Mouse (Mus musculus) hindbrain, postnatal 0 days (tissue): Measurements from ENCODE around the gene Tnnc2. TPM values are rescaled to one million over a fixed set of nuclear protein-coding genes. Genes with fewer than 3 reads are reported as not detected.
A peak's percentile ranks its signal among the peaks of the same experiment; 100 is the strongest.

Source experiments
- ATAC-seq: fragments of 200-750 bp; cut with Nextera tagmentation; 2 replicates; pipeline ENCODE4 v1.8.0; 2017; ENCODE audit warnings: mild to moderate bottlenecking, moderate TSS enrichment, moderate library complexity
- DNase-seq: peaks from one replicate; pipeline ENCODE4 v3.0.0-alpha.2; 2015; ENCODE audit warnings: low spot score
- H3K27ac ChIP-seq: fragments of 300-500 bp; sonication (generic); 2 replicates; pipeline ENCODE4 v1.5.1; 2014; ENCODE audit warnings: mild to moderate bottlenecking
- H3K27me3 ChIP-seq: fragments of 300-500 bp; sonication (generic); 2 replicates; pipeline ENCODE4 v1.6.1; 2014; ENCODE audit warnings: low read length, mixed read lengths; ENCODE audit not compliant: insufficient read depth
- H3K36me3 ChIP-seq: fragments of 300-500 bp; sonication (generic); 2 replicates; pipeline ENCODE4 v1.6.1; 2014; ENCODE audit warnings: low read length, mixed read lengths; ENCODE audit not compliant: insufficient read depth
- H3K4me1 ChIP-seq: fragments of 300-500 bp; sonication (generic); 2 replicates; pipeline ENCODE4 v1.6.1; 2014; ENCODE audit warnings: antibody characterized with exemption, low read length, mixed read lengths; ENCODE audit not compliant: insufficient read depth
- H3K4me2 ChIP-seq: fragments of 300-500 bp; sonication (generic); 2 replicates; pipeline ENCODE4 v1.6.1; 2014; ENCODE audit warnings: low read depth, mild to moderate bottlenecking, low read length, moderate library complexity, mixed read lengths
- H3K4me3 ChIP-seq: fragments of 300-500 bp; sonication (generic); 2 replicates; pipeline ENCODE4 v1.5.1; 2014; ENCODE audit warnings: low read length
- H3K9ac ChIP-seq: fragments of 300-500 bp; sonication (generic); replicated peaks from 2 replicates; pipeline ENCODE4 v1.6.1; 2014; ENCODE audit warnings: mild to moderate bottlenecking, low read length, moderate library complexity, mixed read lengths
- H3K9me3 ChIP-seq: fragments of 300-500 bp; sonication (generic); 2 replicates; pipeline ENCODE4 v1.6.1; 2016; ENCODE audit warnings: low read length, mixed read lengths
- CTCF ChIP-seq: IDR thresholded peaks from 2 replicates; pipeline ENCODE4 v1.5.1; 2016; ENCODE audit warnings: antibody characterized with exemption, control low read depth, low read depth
- WGBS: fragments of 180-500 bp; shearing (Covaris S2); extraction: QIAGEN DNeasy Blood & Tissue Kit; methylation state at CpG from one replicate; pipeline ENCODE4 v1.1.7; 2014; 5-methylcytosine and 5-hydroxymethylcytosine counted together
- polyA plus RNA-seq: library from polyadenylated mRNA; unstranded; fragments of >200 nt; fragmentation: Nextera tagmentation; extraction: Ambion mirVana; gene quantifications from 2 replicates; pipeline ENCODE4 v1.2.1, GENCODE M21; 2015
- total RNA-seq: library from RNA; depleted of rRNA; stranded (reverse); fragments of >200 nt; gene quantifications from 2 replicates; pipeline ENCODE4 v1.2.3, GENCODE M21; 2014

The Tnnc2 gene
- total and polyA plus RNA-seq, 2 experiments from 2014 or later = 0.30 TPM; not detected in 1

DNA sequence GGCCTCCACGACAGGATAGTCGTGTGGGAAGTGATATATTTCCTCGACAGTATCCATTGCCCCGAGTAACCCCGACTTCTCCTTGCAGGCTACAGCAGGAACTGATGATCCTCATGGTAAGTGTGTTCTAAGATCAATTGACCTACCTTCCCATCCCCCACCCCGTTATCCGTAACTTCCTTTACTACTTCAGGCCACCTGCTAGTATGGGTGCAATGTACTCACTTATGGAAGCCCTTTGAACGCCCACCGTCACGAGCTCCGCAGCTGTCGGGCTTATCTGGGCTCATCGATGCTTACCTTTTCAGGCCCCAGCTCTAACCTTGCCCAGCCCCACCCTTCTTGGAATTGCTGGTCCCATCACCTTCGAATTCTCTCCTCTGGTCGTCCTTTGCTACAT lies 9.5 kb downstream of the Tnnc2 start:
- Histone ChIP-seq H3K4me3 (peak overlapping the region; percentile 73), H3K36me3 (peaks cover 28% of the 10 kb centered on the region; the same call in 1 of the 2 replicates), H3K27ac (no peak overlapping the region), H3K27me3 (no peaks in the 10 kb centered on the region), H3K4me2 (peak overlapping the region; percentile 99), H3K9me3 (no peaks in the 10 kb centered on the region), H3K4me1 (peaks cover 9% of the 10 kb centered on the region), H3K9ac (peak overlapping the region; percentile 40; the same call in 1 of the 2 replicates)
- ATAC-seq (no peak), DNase-seq (no peak)
- no peak for TF ChIP-seq CTCF
- 4% methylated on average over 15 of the region's 15 CpGs for WGBS

DNA sequence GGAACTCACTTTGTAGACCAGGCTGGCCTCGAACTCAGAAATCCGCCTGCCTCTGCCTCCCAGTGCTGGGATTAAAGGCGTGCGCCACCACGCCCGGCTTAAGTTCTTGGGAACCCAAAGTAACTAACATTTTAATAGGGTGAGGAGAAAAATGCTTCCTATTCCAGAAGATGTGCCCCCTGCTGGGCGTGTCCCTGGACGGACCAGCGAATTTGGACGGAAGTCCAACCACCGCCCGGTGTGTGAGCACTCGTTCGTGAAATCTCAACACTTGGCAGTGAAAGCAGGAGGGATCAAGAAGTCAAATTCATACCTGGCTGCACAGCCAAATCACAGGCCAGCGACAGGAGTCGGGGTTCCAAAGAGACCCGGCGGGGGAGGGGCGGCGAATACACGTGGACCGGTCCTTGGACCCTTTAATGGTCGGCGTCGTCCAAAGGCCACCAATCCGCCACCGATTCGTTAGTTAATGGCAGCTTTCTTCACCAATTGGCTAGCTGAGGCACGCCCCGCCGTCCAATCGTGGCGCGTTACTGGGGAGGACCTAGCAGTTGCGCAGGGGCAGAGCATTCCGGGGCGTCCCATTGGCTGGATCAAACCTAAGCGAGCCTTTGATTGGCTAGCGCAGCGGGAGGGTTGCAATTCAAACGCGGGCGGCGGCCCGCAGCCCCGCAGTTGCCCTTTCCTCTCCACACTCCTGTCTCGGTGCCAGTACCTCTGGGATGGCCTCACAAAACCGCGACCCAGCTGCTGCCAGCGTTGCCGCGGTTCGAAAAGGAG lies 10.3 kb downstream of the Tnnc2 start, which contains the start of gene Ube2c:
Gene Ube2c (plus strand): TSS at position 641 of the 780 bp plus-strand sequence.
- H3K9ac ChIP-seq = peak within 1 kb of the TSS; percentile 40; the same call in 1 of the 2 replicates
- 2% methylated on average over 53 of the region's 53 CpGs for WGBS
- peak within 1 kb of the TSS; percentile 73 for H3K4me3 ChIP-seq
- DNase-seq (peak; percentile 99), ATAC-seq (peak; percentile 100)
- peaks cover 33% of the 10 kb centered on the region; the same call in 1 of the 2 replicates for H3K36me3 ChIP-seq
- peaks cover 9% of the 10 kb centered on the region for H3K4me1 ChIP-seq
- no peaks in the 10 kb centered on the region for H3K9me3 ChIP-seq
- TF ChIP-seq CTCF = peak; percentile 40
- peak within 1 kb of the TSS; percentile 3; the same call in 1 of the 2 replicates for H3K27ac ChIP-seq
- H3K4me2 ChIP-seq = peak within 1 kb of the TSS; percentile 99
- H3K27me3 ChIP-seq = no peaks in the 10 kb centered on the region

DNA sequence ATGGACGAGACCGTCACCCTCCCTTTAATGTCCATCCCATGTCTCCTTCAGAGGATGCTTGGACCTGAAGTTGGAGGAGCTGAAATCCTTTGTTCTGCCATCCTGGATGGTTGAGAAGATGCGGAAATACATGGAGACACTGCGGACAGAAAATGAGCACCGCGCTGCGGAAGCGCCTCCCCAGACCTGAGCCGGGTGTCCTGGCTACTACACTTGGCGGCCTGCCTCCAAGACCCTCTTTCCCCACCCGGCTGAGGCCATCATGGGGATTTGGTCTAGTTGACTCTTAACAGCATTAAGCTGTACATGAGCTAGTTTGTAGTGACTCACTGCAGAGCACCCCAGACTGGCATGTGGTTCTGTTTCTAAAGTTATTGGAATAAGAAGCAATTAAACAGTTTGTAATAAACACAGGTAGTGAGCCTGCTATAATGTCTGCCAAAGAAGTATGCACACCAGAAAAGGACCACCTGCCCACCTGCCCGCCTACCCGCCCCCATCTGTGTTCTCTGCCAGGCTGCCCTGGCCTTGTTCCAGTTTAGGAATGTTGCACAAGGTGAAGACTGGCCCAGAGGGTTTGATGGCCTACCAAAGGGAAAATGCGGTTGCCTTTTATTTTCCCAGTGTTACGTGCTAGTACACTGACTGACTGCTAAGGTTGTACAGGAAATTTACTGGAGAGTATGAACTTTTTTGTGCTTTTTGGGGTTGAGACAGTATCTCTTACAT lies 11.8 kb downstream of the Tnnc2 start:
- Histone ChIP-seq H3K27me3 (no peaks in the 10 kb centered on the region), H3K9ac (no peak overlapping the region)
- WGBS = 86% methylated on average over 15 of the region's 15 CpGs

GRCm38 (mm10) chr2:164765841-164766240 lies 13.9 kb downstream of the Tnnc2 start:
- no peak for ATAC-seq
- H3K4me2 ChIP-seq = no peak overlapping the region
- 70% methylated on average over 3 of the region's 3 CpGs for WGBS
- H3K4me1 ChIP-seq = peaks cover 9% of the 10 kb centered on the region
- DNase-seq = no peak
- no peak overlapping the region for H3K4me3 ChIP-seq
- no peaks in the 10 kb centered on the region for H3K9me3 ChIP-seq
- no peak for TF ChIP-seq CTCF
- H3K9ac ChIP-seq = no peak overlapping the region
- no peaks in the 10 kb centered on the region for H3K27me3 ChIP-seq
- H3K36me3 ChIP-seq = peaks cover 47% of the 10 kb centered on the region; the same call in 1 of the 2 replicates
- no peak overlapping the region for H3K27ac ChIP-seq

More for the DNA sequence above, 11.8 kb downstream of the Tnnc2 start:
- peak overlapping the region; percentile 36; the same call in 1 of the 2 replicates for H3K27ac ChIP-seq
- H3K36me3 ChIP-seq = peaks cover 33% of the 10 kb centered on the region; the same call in 1 of the 2 replicates
- no peak overlapping the region for H3K4me2 ChIP-seq
- H3K9me3 ChIP-seq = no peaks in the 10 kb centered on the region
- DNase-seq (no peak), ATAC-seq (no peak)
- peaks cover 9% of the 10 kb centered on the region for H3K4me1 ChIP-seq
- no peak overlapping the region for H3K4me3 ChIP-seq
- no peak for TF ChIP-seq CTCF

- H3K36me3 ChIP-seq = peaks cover 62% of the 10 kb centered on the region
- H3K27me3 ChIP-seq = no peaks in the 10 kb centered on the region
These were observed 17.2 kb downstream of the Tnnc2 start for GRCm38 (mm10) chr2:164762593-164762992.

DNA sequence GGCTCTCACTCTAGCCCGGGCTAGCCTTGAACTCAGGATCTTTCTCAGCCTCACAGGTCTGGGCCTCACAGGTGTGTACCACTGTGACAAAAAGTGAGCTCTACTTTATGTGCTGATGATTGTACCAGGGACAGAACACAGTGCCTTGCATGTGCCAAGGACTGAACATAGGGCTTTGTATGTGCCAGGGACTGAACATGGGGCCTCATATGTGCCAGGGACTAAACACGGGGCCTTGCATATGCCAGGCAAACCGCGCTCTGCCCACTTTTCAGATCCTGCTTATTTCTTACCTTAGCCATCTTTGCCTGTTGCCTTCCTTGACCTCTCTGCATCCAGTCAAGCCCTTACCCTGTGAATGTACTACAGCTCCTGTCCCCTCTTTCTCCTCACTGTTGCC lies 17.8 kb downstream of the Tnnc2 start:
- H3K4me2 ChIP-seq = no peak overlapping the region
- no peak overlapping the region for H3K9ac ChIP-seq
- no peaks in the 10 kb centered on the region for H3K27me3 ChIP-seq
- H3K27ac ChIP-seq = no peak overlapping the region; the same call in 1 of the 2 replicates
- no peak overlapping the region for H3K4me3 ChIP-seq
- WGBS = 94% methylated on average over 4 of the region's 4 CpGs
- DNase-seq = no peak
- no peak for TF ChIP-seq CTCF
- H3K4me1 ChIP-seq = no peaks in the 10 kb centered on the region
- no peak for ATAC-seq
- peaks cover 63% of the 10 kb centered on the region for H3K36me3 ChIP-seq
- no peaks in the 10 kb centered on the region for H3K9me3 ChIP-seq

More at GRCm38 (mm10) chr2:164762593-164762992, 17.2 kb downstream of the Tnnc2 start:
- H3K4me1 ChIP-seq = no peaks in the 10 kb centered on the region
- no peak overlapping the region for H3K27ac ChIP-seq
- no peak for ATAC-seq
- no peak overlapping the region for H3K4me2 ChIP-seq
- H3K9me3 ChIP-seq = no peaks in the 10 kb centered on the region
- no peak for TF ChIP-seq CTCF
- no peak overlapping the region for H3K9ac ChIP-seq
- H3K4me3 ChIP-seq = no peak overlapping the region
- 82% methylated on average over 7 of the region's 7 CpGs for WGBS
- no peak for DNase-seq
